Mouse (Mus musculus): Measurements from ENCODE around the gene Fto.

DNA sequence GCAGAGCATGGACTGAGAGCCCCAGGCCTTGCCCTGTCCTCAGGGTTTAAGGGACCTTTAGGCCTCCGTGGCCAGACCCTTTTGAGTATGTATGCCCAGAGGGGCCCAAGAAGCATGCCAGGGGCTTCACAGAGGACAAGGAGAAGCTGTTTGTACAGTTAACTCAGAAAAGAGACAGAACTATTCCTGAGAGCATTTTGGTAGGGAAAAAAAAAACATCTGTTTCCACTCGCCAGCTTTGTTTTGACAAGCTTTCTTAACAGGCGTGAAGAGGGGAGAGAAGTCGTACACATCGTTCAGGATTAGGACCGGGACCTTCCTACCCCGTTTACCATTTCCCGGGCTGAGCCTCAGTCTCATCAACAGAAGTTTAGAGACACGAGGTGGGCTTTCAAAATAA lies 335.5 kb downstream of the Fto start:
- no peak for TF ChIP-seq CTCF (IDR thresholded peaks at IDR 0.05; ENCODE audit: low read depth)
- no peak for TF ChIP-seq EP300 (IDR thresholded peaks at IDR 0.05; ENCODE audit: low read depth)

Measured in liver, embryonic 14.5 days (tissue).